Mouse (Mus musculus) lung, postnatal 25 days (tissue): ENCODE data around the gene Nckap5.
A peak's percentile ranks its signal among the peaks of the same experiment; 100 is the strongest.
"Not testable (repeated sequence)": the region's sequence is repeated elsewhere in the genome, so short reads cannot be mapped to it uniquely, and the experiment has no call there.

Experiments
- DNase-seq: peaks from one replicate; pipeline ENCODE4 v3.0.0; 2022; ENCODE audit warnings: low spot score

Gene Nckap5

DNA sequence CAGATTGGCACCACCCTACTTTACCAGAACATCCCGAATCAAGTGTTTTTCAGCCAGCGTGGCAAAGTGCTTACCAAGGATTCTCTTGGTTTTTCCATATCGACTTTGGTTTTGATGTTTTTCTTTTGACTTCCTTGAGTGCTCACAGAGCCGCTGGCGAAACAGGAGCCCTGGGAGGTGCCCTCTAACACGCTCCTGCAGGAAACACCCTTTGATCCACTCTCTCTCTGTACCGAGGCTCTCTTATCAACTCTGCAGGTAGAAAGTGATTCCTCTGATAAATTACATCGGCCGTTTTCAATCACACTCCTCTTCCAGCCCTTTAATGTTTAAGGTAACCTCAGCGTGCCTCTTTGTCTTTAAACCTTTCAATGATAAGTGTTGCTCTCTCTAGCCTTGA is 807.6 kb downstream of the Nckap5 start:
- DNase-seq = no peak

- DNase-seq = not testable (repeated sequence)
These were observed 811.9 kb downstream of the Nckap5 start for GRCm38 (mm10) chr1:126018654-126019053.

DNA sequence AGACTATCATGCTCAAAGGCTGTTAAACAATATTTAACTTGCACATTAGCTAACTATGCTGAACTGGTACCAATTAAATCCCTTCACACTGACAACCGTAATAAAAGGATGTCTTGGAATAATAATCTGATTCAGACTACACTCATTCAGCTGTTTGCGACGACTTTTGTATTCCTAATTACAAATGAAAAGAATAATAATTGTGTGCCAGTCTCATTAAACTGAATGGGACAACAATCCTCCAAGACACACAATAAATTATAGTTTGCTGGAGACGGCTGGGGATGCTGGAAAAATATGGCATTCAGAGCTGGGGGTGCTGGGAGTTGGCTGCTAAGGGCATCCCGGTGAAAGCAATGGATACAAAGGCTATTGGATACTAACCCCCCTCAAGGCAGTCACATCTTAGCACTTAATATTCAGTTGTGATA is 818.9 kb downstream of the Nckap5 start:
- no peak for DNase-seq

DNA sequence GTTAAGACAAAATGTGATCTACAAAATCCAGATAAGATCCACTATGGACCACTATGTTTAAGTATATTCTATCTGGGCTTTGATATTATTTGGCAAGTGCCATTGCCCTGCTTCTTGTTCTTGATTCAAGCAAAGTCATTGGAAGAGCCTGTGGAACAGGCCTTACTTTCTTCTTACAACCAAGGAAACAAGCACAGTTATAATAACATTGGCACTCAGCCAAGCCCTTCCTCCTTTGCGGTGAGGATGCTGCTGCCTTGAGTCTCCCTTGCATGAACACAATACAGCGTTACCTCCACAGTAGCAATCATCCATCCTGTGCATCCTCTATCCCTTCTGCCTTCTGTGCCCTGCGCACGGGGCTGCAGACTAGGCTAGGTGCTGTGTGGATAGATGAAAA is 823.0 kb downstream of the Nckap5 start:
- DNase-seq = no peak

GRCm38 (mm10) chr1:126005672-126006071 is 824.9 kb downstream of the Nckap5 start:
- no peak for DNase-seq

- no peak for DNase-seq
These were observed 834.1 kb downstream of the Nckap5 start for GRCm38 (mm10) chr1:125996540-125996939.

GRCm38 (mm10) chr1:125987803-125988202 is 842.8 kb downstream of the Nckap5 start:
- DNase-seq = no peak

DNA sequence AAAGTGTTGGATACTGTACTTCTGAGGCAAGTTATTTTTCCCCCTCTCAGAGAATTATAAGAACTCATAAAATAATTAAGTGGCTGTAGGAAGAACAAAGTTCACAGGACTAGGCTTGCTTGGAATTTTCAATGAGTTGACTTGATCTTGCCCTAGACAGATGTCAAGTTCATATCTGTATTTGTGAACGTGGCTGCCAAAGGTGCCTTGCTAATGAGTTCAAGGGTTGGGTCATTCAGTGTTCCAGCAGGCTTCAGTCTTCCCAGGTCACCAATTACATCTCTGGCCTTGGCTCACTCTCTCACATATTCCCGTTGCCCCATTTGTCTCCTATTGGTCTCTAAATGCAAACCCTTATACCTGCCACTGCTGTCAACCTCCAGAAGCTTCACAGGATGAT is 846.0 kb downstream of the Nckap5 start:
- no peak for DNase-seq

DNA sequence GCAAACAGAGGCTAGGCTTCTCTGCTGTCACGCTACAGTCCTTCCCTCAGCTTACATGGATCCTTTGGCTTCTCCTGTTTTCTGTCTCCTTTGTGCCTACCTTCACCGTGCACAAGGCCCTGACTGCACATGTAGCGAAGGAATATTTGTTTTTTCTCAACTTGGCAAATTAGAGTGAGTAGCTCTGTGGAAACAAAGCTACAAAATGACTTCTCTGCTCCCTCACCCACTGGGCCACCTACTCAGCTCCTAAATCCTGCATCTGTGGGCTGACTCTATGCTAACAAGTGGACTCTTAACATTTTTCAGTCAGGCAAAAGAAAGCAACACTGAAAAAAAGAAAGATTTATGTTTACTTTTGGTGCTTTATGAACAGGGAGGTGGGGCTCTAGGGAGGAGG is 856.0 kb downstream of the Nckap5 start:
- DNase-seq = no peak

- no peak for DNase-seq
These were observed 858.7 kb downstream of the Nckap5 start for GRCm38 (mm10) chr1:125971933-125972332.

DNA sequence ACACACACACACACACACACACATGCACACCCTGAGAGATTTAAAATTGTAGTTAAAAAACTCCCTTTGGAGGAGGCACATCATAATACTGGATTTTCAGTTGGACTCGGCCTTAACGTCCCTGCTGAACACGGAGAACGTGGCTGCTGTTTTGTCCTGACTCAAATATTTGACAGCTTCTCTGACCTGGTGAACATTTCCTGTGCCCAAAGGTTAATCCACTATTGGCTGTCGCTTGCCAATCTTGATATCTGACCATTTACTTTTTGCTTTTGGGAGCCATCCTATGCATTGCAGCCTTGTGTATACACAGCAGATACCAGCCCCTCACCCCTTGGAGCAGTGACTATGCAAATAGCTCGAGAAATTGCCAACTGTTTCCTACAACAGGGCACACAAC is 862.9 kb downstream of the Nckap5 start:
- DNase-seq = no peak

GRCm38 (mm10) chr1:125951026-125951425 is 879.6 kb downstream of the Nckap5 start:
- no peak for DNase-seq

- no peak for DNase-seq
These were observed 881.5 kb downstream of the Nckap5 start for GRCm38 (mm10) chr1:125949076-125949475.

- peak; percentile 2 for DNase-seq
These were observed 885.5 kb downstream of the Nckap5 start for GRCm38 (mm10) chr1:125945136-125945535.

DNA sequence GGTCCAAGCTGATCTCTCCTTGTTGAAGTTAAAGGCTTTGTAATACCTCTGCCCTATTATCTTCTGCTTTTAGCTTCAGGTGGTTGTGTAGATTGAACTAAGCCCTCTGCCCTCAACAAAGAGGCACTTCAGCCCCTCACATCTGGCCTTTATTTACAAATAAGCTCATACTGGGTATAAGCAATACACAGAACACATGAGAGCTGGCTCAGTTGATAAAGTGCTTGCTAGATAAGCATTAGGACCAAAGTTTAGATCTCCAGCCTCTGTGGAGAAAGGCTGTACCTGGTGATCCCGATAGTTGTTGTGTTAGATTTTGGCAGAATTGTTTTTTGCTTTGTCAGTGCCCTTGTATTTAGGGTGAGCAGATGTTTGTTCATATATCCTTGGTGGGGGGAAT is 887.3 kb downstream of the Nckap5 start:
- DNase-seq = no peak

DNA sequence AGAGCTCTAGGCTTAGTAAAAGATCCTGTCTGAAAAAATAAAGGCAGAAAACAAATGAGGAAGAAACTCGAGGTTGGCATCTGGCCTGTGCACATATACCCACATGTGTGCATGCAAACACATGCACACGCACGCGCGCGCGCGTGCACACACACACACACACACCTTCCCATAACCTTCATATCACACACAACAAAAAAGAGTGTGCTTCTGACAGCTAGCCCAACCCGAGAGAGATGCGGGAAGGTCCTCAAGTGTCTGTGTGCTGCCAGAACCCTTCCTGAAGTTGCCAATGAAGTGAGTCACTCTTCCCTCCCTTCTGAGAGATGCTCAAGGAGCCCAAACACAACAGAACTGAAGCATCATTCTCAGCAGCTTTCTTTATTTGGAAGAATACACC is 905.1 kb downstream of the Nckap5 start:
- no peak for DNase-seq

DNA sequence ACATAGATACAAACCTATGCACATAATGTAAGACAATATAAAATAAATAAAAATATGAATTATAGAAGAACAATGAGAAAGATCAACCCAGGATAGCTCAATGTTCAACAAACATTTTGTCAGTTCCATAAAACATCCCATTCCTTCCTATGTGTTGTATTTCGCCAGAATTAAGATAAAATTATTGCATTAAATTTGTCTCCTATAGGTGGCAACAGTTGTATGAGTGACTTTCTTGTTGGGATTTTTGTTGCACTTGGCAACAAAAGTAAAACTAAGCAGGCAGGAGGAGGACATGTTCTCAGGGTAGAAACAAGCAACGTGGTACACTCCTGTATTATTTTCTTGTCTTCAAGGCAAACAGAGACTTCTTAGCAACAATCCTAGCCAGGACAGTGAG is 907.5 kb downstream of the Nckap5 start:
- no peak for DNase-seq

DNA sequence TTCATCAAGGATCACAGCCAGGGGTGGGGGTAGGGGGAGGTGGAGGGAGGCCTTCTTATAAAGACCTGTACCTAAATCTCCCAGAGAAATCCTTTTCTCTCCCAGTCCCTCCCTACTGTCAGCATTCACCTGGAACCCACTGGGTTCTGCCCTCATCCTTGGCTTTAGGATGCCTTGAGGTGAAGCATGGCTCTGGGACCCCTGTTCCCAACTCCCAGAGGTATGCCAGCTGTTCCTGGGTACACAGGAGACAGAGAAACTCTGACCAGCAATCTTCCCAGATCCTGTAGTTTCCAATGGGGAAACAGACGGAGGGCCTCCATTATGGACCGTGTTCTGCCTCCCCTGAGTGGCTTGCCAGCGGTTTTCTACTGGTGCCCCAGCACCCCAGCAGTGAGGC is 909.9 kb downstream of the Nckap5 start:
- DNase-seq = no peak

DNA sequence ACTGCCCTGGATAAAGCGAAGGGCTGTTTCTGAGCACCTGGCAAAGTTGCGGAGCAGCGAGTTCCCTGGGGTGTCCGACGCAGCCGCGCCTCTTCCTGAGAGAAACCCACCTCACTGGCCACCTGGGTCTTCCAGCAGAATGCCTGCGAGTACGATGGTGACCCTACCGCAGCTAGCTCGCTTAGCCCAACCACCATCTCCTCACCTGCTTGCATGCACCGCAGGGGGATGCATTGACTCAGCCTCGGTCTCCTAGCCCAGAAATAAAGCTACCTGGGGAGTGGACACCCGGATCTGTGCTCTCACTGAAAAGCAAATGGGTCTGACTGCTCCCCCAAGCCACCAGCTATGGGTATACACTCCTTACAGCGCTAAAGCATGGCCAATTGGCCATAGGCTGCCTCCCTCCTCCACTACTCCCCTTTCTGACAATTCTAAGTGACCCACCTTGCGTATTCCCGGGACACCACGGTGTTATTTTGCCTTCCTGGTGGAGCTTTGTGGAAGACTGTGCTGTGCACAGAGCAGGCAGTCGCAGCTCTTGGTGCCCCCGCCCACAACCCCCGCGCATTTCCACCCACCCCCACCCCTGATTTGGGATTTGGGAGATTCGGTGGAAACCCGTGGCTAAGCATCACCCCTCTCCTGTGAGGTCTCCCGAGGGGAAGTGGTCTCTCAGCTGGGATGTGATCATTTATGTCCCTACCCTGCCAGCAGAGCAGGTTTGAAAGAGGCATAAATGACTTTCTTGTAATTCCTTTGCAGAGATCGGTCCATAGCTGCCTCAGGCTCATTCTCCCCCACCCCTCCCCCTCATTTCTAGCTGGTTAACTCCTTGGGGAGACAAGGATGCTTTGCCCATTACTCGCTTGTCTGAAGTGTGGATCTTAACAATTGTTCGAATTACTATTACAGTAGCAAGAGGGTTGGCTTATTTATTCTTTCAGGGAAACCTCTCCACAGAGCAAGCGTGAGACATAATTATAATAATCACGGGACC is 917.7 kb downstream of the Nckap5 start, which contains the start of gene Lypd1:
Gene Lypd1 (minus strand): TSS at position 501 of the 1,000 bp plus-strand sequence.
- no peak for DNase-seq

DNA sequence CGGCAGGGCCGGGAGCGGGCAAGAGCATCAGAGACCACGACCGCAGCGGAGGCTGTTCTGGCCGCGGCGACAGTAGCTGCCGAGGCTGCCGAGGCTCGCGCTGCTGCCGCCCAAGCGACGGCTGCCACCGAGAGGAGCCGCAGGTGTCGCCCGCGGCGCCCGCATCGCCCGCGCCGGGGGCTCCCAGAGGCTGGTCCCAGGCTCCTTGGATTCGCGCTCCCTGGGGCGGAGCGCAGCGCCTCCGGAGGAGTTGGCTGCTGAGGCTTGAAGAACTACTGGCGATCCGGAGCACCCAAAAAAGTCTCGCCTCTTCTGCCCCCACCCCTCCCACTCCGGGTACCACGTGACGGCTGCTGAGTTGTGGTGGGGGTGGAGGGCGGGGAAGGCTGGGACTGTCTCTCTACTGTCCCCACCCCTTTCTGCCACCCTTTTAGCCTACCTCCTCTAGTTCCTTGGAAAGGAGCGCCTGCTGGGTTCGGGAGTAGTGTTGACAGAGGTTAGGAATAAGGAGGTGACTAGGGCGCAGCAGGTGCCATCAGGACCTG is 918.6 kb downstream of the Nckap5 start:
- peak; percentile 30 for DNase-seq

DNA sequence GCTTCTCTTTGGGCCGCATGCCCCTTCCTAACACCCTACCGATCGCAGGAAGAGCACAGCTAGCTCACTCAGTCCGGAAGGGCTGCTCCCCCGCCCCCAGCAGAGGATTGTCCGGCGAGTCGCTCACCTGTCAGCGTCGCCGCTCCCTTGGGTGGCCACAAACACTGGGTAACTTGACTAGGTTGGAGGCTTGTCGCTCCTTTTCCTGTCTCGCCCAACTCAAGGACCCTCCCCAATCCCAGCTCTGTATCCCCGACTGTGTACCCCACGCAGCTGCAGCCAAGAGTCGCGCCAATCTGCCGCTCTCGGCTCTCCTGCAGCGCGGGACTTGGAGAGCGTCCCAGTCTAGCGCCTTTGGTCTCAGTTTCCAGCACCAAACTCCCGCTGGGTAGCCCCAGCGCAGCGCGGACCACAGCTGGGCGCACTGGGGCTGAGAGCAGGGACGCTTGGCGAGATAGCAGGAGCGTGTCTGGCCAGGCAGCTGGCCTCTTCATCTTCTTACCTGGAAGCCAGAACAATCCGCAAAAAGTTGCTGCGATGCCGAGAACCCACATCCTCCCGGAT is 919.2 kb downstream of the Nckap5 start:
- no peak for DNase-seq

- no peak for DNase-seq
These were observed 919.7 kb downstream of the Nckap5 start for GRCm38 (mm10) chr1:125910871-125911265.
